Mouse (Mus musculus) embryonic facial prominence, embryonic 14.5 days (tissue): Measurements from ENCODE around the gene Nrcam. TPM values are rescaled to one million over a fixed set of nuclear protein-coding genes. Genes with fewer than 3 reads are reported as not detected.
"Not testable (repeated sequence)": the region's sequence is repeated elsewhere in the genome, so short reads cannot be mapped to it uniquely, and the experiment has no call there.

Experiments used
- ATAC-seq: fragments of 200-750 bp; cut with Nextera tagmentation; 2 replicates; pipeline ENCODE4 v1.8.0; 2017; ENCODE audit warnings: low read depth, moderate number of reproducible peaks, moderate TSS enrichment
- DNase-seq: peaks from one replicate; pipeline ENCODE4 v3.0.0-alpha.2; 2015; ENCODE audit warnings: low spot score
- H3K27ac ChIP-seq: fragments of 300-500 bp; sonication (generic); replicated peaks from 2 replicates; pipeline ENCODE4 v1.5.1; 2014; ENCODE audit warnings: low read depth, mild to moderate bottlenecking, low read length, moderate library complexity
- H3K27me3 ChIP-seq: fragments of 300-500 bp; sonication (generic); replicated peaks from 2 replicates; pipeline ENCODE4 v1.6.1; 2014; ENCODE audit warnings: low read length; ENCODE audit not compliant: control insufficient read depth, insufficient read depth
- H3K36me3 ChIP-seq: fragments of 300-500 bp; sonication (generic); 2 replicates; pipeline ENCODE4 v1.6.1; 2014; ENCODE audit warnings: low read length, mixed read lengths; ENCODE audit not compliant: control insufficient read depth, insufficient read depth
- H3K4me1 ChIP-seq: fragments of 300-500 bp; sonication (generic); 2 replicates; pipeline ENCODE4 v1.6.1; 2014; ENCODE audit warnings: antibody characterized with exemption, low read length; ENCODE audit not compliant: control insufficient read depth, insufficient read depth
- H3K4me2 ChIP-seq: fragments of 300-500 bp; sonication (generic); 2 replicates; pipeline ENCODE4 v1.6.1; 2014; ENCODE audit warnings: low read depth, mild to moderate bottlenecking, low read length, moderate library complexity, mixed read lengths
- H3K4me3 ChIP-seq: fragments of 300-500 bp; sonication (generic); 2 replicates; pipeline ENCODE4 v1.5.1; 2014; ENCODE audit warnings: low read depth, mild to moderate bottlenecking, low read length
- H3K9ac ChIP-seq: fragments of 300-500 bp; sonication (generic); 2 replicates; pipeline ENCODE4 v1.6.1; 2014; ENCODE audit warnings: low read depth, mild to moderate bottlenecking, low read length, moderate library complexity, mixed read lengths
- H3K9me3 ChIP-seq: fragments of 300-500 bp; sonication (generic); 2 replicates; pipeline ENCODE4 v1.6.1; 2016; ENCODE audit warnings: low read length; ENCODE audit not compliant: control insufficient read depth
- WGBS: fragments of 180-500 bp; shearing (Covaris S2); extraction: QIAGEN DNeasy Blood & Tissue Kit; methylation state at CpG from one replicate; pipeline ENCODE4 v1.1.7; 2014; 5-methylcytosine and 5-hydroxymethylcytosine counted together
- polyA plus RNA-seq: library from polyadenylated mRNA; unstranded; fragments of >200 nt; fragmentation: Nextera tagmentation; extraction: Ambion mirVana; gene quantifications from 2 replicates; pipeline ENCODE4 v1.2.1, GENCODE M21; 2014

The Nrcam gene
- 8.7 and 9.0 TPM in 2 replicates for polyA plus RNA-seq

- H3K36me3 ChIP-seq, result no peaks in the 10 kb centered on the region
- H3K9me3 ChIP-seq, result no peaks in the 10 kb centered on the region
- H3K4me3 ChIP-seq, result peak within 1 kb of the TSS; percentile 61
- peak; percentile 81 for DNase-seq
- peaks cover 30% of the 10 kb centered on the region for H3K27me3 ChIP-seq
- peak within 1 kb of the TSS; percentile 65 for H3K9ac ChIP-seq
- H3K4me2 ChIP-seq, result peak within 1 kb of the TSS; percentile 98
- no peak within 1 kb of the TSS; the same call in 1 of the 2 replicates for H3K27ac ChIP-seq
- peak; percentile 69 for ATAC-seq
- WGBS, result 3% methylated on average over 50 of the region's 74 CpGs
- peaks cover 7% of the 10 kb centered on the region for H3K4me1 ChIP-seq
Observed at GRCm38 (mm10) chr12:44328381-44329315, at the start of gene Nrcam. Gene Nrcam, plus strand, starts transcription at chr12:44328885.

- WGBS, result 89% methylated on average over 2 of the region's 2 CpGs
Observed at GRCm38 (mm10) chr12:44280147-44280546, 48.5 kb upstream of the Nrcam start.

GRCm38 (mm10) chr12:44281534-44281933 lies 47.2 kb upstream of the Nrcam start:
- ATAC-seq (no peak), DNase-seq (no peak)
- H3K4me2 ChIP-seq, result no peak overlapping the region
- WGBS, result 76% methylated on average over 3 of the region's 3 CpGs
- no peaks in the 10 kb centered on the region for H3K27me3 ChIP-seq
- H3K4me3 ChIP-seq, result no peak overlapping the region
- H3K9ac ChIP-seq, result no peak overlapping the region
- no peaks in the 10 kb centered on the region for H3K9me3 ChIP-seq
- no peak overlapping the region for H3K27ac ChIP-seq
- peaks cover 13% of the 10 kb centered on the region for H3K36me3 ChIP-seq
- H3K4me1 ChIP-seq, result no peaks in the 10 kb centered on the region

More at GRCm38 (mm10) chr12:44280147-44280546, 48.5 kb upstream of the Nrcam start:
- not testable (repeated sequence) for DNase-seq, H3K36me3 ChIP-seq, H3K4me3 ChIP-seq, H3K27ac ChIP-seq, H3K4me1 ChIP-seq, H3K4me2 ChIP-seq, ATAC-seq, H3K27me3 ChIP-seq, H3K9ac ChIP-seq, H3K9me3 ChIP-seq

GRCm38 (mm10) chr12:44283378-44283777 lies 45.3 kb upstream of the Nrcam start:
- Histone ChIP-seq H3K27ac (no peak overlapping the region), H3K9ac (no peak overlapping the region), H3K27me3 (no peaks in the 10 kb centered on the region), H3K4me3 (no peak overlapping the region), H3K4me2 (no peak overlapping the region), H3K4me1 (no peaks in the 10 kb centered on the region), H3K9me3 (no peaks in the 10 kb centered on the region), H3K36me3 (peaks cover 23% of the 10 kb centered on the region)
- no peak for DNase-seq
- ATAC-seq, result no peak
- 34% methylated on average over 9 of the region's 9 CpGs for WGBS

- no peak for ATAC-seq
- Histone ChIP-seq H3K4me2 (no peak overlapping the region), H3K27me3 (no peaks in the 10 kb centered on the region), H3K9me3 (no peaks in the 10 kb centered on the region), H3K4me1 (no peaks in the 10 kb centered on the region), H3K9ac (no peak overlapping the region), H3K4me3 (no peak overlapping the region), H3K27ac (no peak overlapping the region), H3K36me3 (peaks cover 36% of the 10 kb centered on the region)
- no peak for DNase-seq
- 93% methylated on average over 8 of the region's 8 CpGs for WGBS
Observed at GRCm38 (mm10) chr12:44286992-44287391, 41.7 kb upstream of the Nrcam start.

GRCm38 (mm10) chr12:44292281-44292680 lies 36.4 kb upstream of the Nrcam start:
- H3K27ac ChIP-seq, result no peak overlapping the region
- no peaks in the 10 kb centered on the region for H3K4me1 ChIP-seq
- no peak overlapping the region for H3K4me3 ChIP-seq
- DNase-seq (peak; percentile 71), ATAC-seq (no peak)
- H3K27me3 ChIP-seq, result no peaks in the 10 kb centered on the region
- H3K4me2 ChIP-seq, result no peak overlapping the region
- peaks cover 32% of the 10 kb centered on the region for H3K36me3 ChIP-seq
- no peak overlapping the region for H3K9ac ChIP-seq
- H3K9me3 ChIP-seq, result no peaks in the 10 kb centered on the region

- H3K4me3 ChIP-seq, result no peak overlapping the region
- H3K4me2 ChIP-seq, result no peak overlapping the region
- peaks cover 27% of the 10 kb centered on the region; the same call in 1 of the 2 replicates for H3K36me3 ChIP-seq
- H3K27me3 ChIP-seq, result no peaks in the 10 kb centered on the region
- no peak for DNase-seq
- no peaks in the 10 kb centered on the region for H3K4me1 ChIP-seq
- no peak overlapping the region for H3K9ac ChIP-seq
- H3K27ac ChIP-seq, result no peak overlapping the region
- no peak for ATAC-seq
- no peaks in the 10 kb centered on the region for H3K9me3 ChIP-seq
Observed at GRCm38 (mm10) chr12:44300793-44301192, 27.9 kb upstream of the Nrcam start.

- H3K4me3 ChIP-seq, result no peak overlapping the region
- H3K4me2 ChIP-seq, result no peak overlapping the region
- no peak overlapping the region for H3K27ac ChIP-seq
- no peak overlapping the region for H3K9ac ChIP-seq
- H3K36me3 ChIP-seq, result peaks cover 36% of the 10 kb centered on the region
- DNase-seq (no peak), ATAC-seq (no peak)
- H3K9me3 ChIP-seq, result no peaks in the 10 kb centered on the region
- WGBS, result 100% methylated on average over 1 of the region's 1 CpGs
- no peaks in the 10 kb centered on the region for H3K4me1 ChIP-seq
- H3K27me3 ChIP-seq, result no peaks in the 10 kb centered on the region
Observed at GRCm38 (mm10) chr12:44304012-44304411, 24.7 kb upstream of the Nrcam start.

GRCm38 (mm10) chr12:44304869-44305268 lies 23.8 kb upstream of the Nrcam start:
- Histone ChIP-seq H3K27ac (no peak overlapping the region), H3K9ac (no peak overlapping the region), H3K9me3 (no peaks in the 10 kb centered on the region), H3K4me2 (no peak overlapping the region), H3K27me3 (no peaks in the 10 kb centered on the region), H3K36me3 (peaks cover 35% of the 10 kb centered on the region), H3K4me1 (no peaks in the 10 kb centered on the region), H3K4me3 (no peak overlapping the region)
- 80% methylated on average over 5 of the region's 5 CpGs for WGBS
- no peak for ATAC-seq
- no peak for DNase-seq
